Mouse (Mus musculus): ENCODE results near the gene Otor. TPM values are rescaled to one million over a fixed set of nuclear protein-coding genes. Genes with fewer than 3 reads are reported as not detected.

The Otor gene
- polyA plus RNA-seq, 1 experiment from 2014 or later: 1.5 TPM

- no peaks in the 10 kb centered on the region for H3K4me1 ChIP-seq (replicated peaks; ENCODE audit: control insufficient read depth, insufficient read depth, low read length)
- no peak overlapping the region for H3K9ac ChIP-seq (ENCODE audit: low read length)
- H3K36me3 ChIP-seq (ENCODE audit: control insufficient read depth, insufficient read depth, low read length): no peaks in the 10 kb centered on the region
- H3K9me3 ChIP-seq (ENCODE audit: control insufficient read depth, low read length): no peaks in the 10 kb centered on the region
- no peak overlapping the region for H3K4me3 ChIP-seq (ENCODE audit: low read depth, low read length)
- no peak for DNase-seq (ENCODE audit: low spot score)
- H3K27me3 ChIP-seq (ENCODE audit: control insufficient read depth, insufficient read depth, low read length): no peaks in the 10 kb centered on the region
- no peak overlapping the region for H3K4me2 ChIP-seq (ENCODE audit: low read depth, low read length, severe bottlenecking)
- no peak overlapping the region for H3K27ac ChIP-seq (ENCODE audit: low read depth, low read length)
- 81% methylated on average over 1 of the region's 1 CpGs for WGBS
- no peak for ATAC-seq (replicated peaks; ENCODE audit: low FRiP score)
Measured at GRCm38 (mm10) chr2:143097170-143097569, 18.9 kb downstream of the Otor start.

- ATAC-seq (replicated peaks; ENCODE audit: low FRiP score) (peak; percentile 29; the same call in 1 of the 2 replicates), DNase-seq (ENCODE audit: low spot score) (no peak)
- WGBS: 86% methylated on average over 1 of the region's 1 CpGs
Measured at GRCm38 (mm10) chr2:143113859-143114258, 35.6 kb downstream of the Otor start.

GRCm38 (mm10) chr2:143114716-143115115 lies 36.4 kb downstream of the Otor start:
- Histone ChIP-seq H3K9ac (ENCODE audit: low read length) (no peak overlapping the region), H3K4me1 (replicated peaks; ENCODE audit: control insufficient read depth, insufficient read depth, low read length) (no peaks in the 10 kb centered on the region), H3K27me3 (ENCODE audit: control insufficient read depth, insufficient read depth, low read length) (no peaks in the 10 kb centered on the region), H3K36me3 (ENCODE audit: control insufficient read depth, insufficient read depth, low read length) (no peaks in the 10 kb centered on the region), H3K4me2 (ENCODE audit: low read depth, low read length, severe bottlenecking) (no peak overlapping the region), H3K9me3 (ENCODE audit: control insufficient read depth, low read length) (no peaks in the 10 kb centered on the region), H3K27ac (ENCODE audit: low read depth, low read length) (no peak overlapping the region), H3K4me3 (ENCODE audit: low read depth, low read length) (no peak overlapping the region)
- WGBS: 80% methylated on average over 4 of the region's 4 CpGs
- ATAC-seq (replicated peaks; ENCODE audit: low FRiP score) (no peak), DNase-seq (ENCODE audit: low spot score) (no peak)

More at GRCm38 (mm10) chr2:143113859-143114258, 35.6 kb downstream of the Otor start:
- Histone ChIP-seq H3K36me3 (ENCODE audit: control insufficient read depth, insufficient read depth, low read length) (no peaks in the 10 kb centered on the region), H3K9ac (ENCODE audit: low read length) (no peak overlapping the region), H3K9me3 (ENCODE audit: control insufficient read depth, low read length) (no peaks in the 10 kb centered on the region), H3K4me3 (ENCODE audit: low read depth, low read length) (no peak overlapping the region), H3K4me1 (replicated peaks; ENCODE audit: control insufficient read depth, insufficient read depth, low read length) (no peaks in the 10 kb centered on the region), H3K27ac (ENCODE audit: low read depth, low read length) (no peak overlapping the region), H3K27me3 (ENCODE audit: control insufficient read depth, insufficient read depth, low read length) (no peaks in the 10 kb centered on the region), H3K4me2 (ENCODE audit: low read depth, low read length, severe bottlenecking) (no peak overlapping the region)

GRCm38 (mm10) chr2:143117453-143117852 lies 39.2 kb downstream of the Otor start:
- DNase-seq (ENCODE audit: low spot score) (no peak), ATAC-seq (replicated peaks; ENCODE audit: low FRiP score) (no peak)
- no peaks in the 10 kb centered on the region for H3K36me3 ChIP-seq (ENCODE audit: control insufficient read depth, insufficient read depth, low read length)
- no peak overlapping the region for H3K9ac ChIP-seq (ENCODE audit: low read length)
- no peak overlapping the region for H3K4me3 ChIP-seq (ENCODE audit: low read depth, low read length)
- H3K4me2 ChIP-seq (ENCODE audit: low read depth, low read length, severe bottlenecking): no peak overlapping the region
- H3K27ac ChIP-seq (ENCODE audit: low read depth, low read length): no peak overlapping the region
- WGBS: 72% methylated on average over 3 of the region's 3 CpGs
- H3K4me1 ChIP-seq (replicated peaks; ENCODE audit: control insufficient read depth, insufficient read depth, low read length): no peaks in the 10 kb centered on the region
- no peaks in the 10 kb centered on the region for H3K27me3 ChIP-seq (ENCODE audit: control insufficient read depth, insufficient read depth, low read length)
- no peaks in the 10 kb centered on the region for H3K9me3 ChIP-seq (ENCODE audit: control insufficient read depth, low read length)

GRCm38 (mm10) chr2:143118221-143118620 lies 39.9 kb downstream of the Otor start:
- Histone ChIP-seq H3K4me2 (ENCODE audit: low read depth, low read length, severe bottlenecking) (no peak overlapping the region), H3K27ac (ENCODE audit: low read depth, low read length) (no peak overlapping the region), H3K9me3 (ENCODE audit: control insufficient read depth, low read length) (no peaks in the 10 kb centered on the region), H3K27me3 (ENCODE audit: control insufficient read depth, insufficient read depth, low read length) (no peaks in the 10 kb centered on the region), H3K36me3 (ENCODE audit: control insufficient read depth, insufficient read depth, low read length) (no peaks in the 10 kb centered on the region), H3K9ac (ENCODE audit: low read length) (no peak overlapping the region), H3K4me1 (replicated peaks; ENCODE audit: control insufficient read depth, insufficient read depth, low read length) (no peaks in the 10 kb centered on the region), H3K4me3 (ENCODE audit: low read depth, low read length) (no peak overlapping the region)
- DNase-seq (ENCODE audit: low spot score) (no peak), ATAC-seq (replicated peaks; ENCODE audit: low FRiP score) (no peak)
- whole genome bisulfite sequencing: 89% methylated on average over 7 of the region's 7 CpGs

- no peaks in the 10 kb centered on the region for H3K36me3 ChIP-seq (ENCODE audit: control insufficient read depth, insufficient read depth, low read length)
- H3K4me3 ChIP-seq (ENCODE audit: low read depth, low read length): no peak overlapping the region
- no peaks in the 10 kb centered on the region for H3K4me1 ChIP-seq (replicated peaks; ENCODE audit: control insufficient read depth, insufficient read depth, low read length)
- H3K27ac ChIP-seq (ENCODE audit: low read depth, low read length): no peak overlapping the region
- ATAC-seq (replicated peaks; ENCODE audit: low FRiP score) (no peak), DNase-seq (ENCODE audit: low spot score) (no peak)
- no peak overlapping the region for H3K9ac ChIP-seq (ENCODE audit: low read length)
- WGBS: 85% methylated on average over 5 of the region's 5 CpGs
- H3K4me2 ChIP-seq (ENCODE audit: low read depth, low read length, severe bottlenecking): no peak overlapping the region
- no peaks in the 10 kb centered on the region for H3K9me3 ChIP-seq (ENCODE audit: control insufficient read depth, low read length)
- no peaks in the 10 kb centered on the region for H3K27me3 ChIP-seq (ENCODE audit: control insufficient read depth, insufficient read depth, low read length)
Measured at GRCm38 (mm10) chr2:143131098-143131646, 52.9 kb downstream of the Otor start.

Other genes starting within 250 kb of the Otor start
- gene Kif16b, start 176.9 kb upstream of the Otor start, polyA plus RNA-seq (2014; fragmentation: Nextera tagmentation; extraction: Ambion mirVana): 6.5 and 8.9 TPM in 2 replicates
- gene Snrpb2, start 15.4 kb upstream of the Otor start, polyA plus RNA-seq (2014; fragmentation: Nextera tagmentation; extraction: Ambion mirVana): 109 and 129 TPM in 2 replicates